Mouse (Mus musculus) small intestine, adult 2 months (tissue): Measurements from ENCODE around the gene Pard3.
A peak's percentile ranks its signal among the peaks of the same experiment; 100 is the strongest.

Experiments
- CTCF ChIP-seq: fragments of 200-500 bp; IDR thresholded peaks from 2 replicates; pipeline ENCODE4 v1.5.1; 2012; ENCODE audit warnings: low read depth, mild to moderate bottlenecking, control low read depth, inconsistent platforms, low read length, moderate library complexity, mixed read lengths; ENCODE audit not compliant: insufficient replicate concordance, insufficient read length; ENCODE audit errors: extremely low read depth
- POLR2A ChIP-seq: fragments of 200-500 bp; IDR thresholded peaks from 2 replicates; pipeline ENCODE4 v1.6.1; 2012; ENCODE audit warnings: low read depth, mild to moderate bottlenecking, control low read depth, inconsistent platforms, low read length, moderate library complexity

GRCm38 (mm10) chr8:127440834-127441485 is 377.3 kb downstream of the Pard3 start:
- TF ChIP-seq CTCF (no peak), POLR2A (peak; percentile 88)
